Mouse (Mus musculus) olfactory bulb, adult 2 months (tissue): ENCODE data around the gene Armt1.

Experiments used
- CTCF ChIP-seq: fragments of 200-500 bp; IDR thresholded peaks from 2 replicates; pipeline ENCODE4 v1.5.1; 2012; ENCODE audit warnings: low read depth, mild to moderate bottlenecking, low read length, moderate library complexity; ENCODE audit not compliant: insufficient read depth
- POLR2A ChIP-seq: fragments of 200-500 bp; IDR thresholded peaks from 2 replicates; pipeline ENCODE4 v1.6.1; 2012; ENCODE audit warnings: mild to moderate bottlenecking, low read depth, low read length, moderate library complexity; ENCODE audit not compliant: insufficient read depth

- TF ChIP-seq CTCF (no peak), POLR2A (no peak)
Measured at GRCm38 (mm10) chr10:4389036-4389435, 43.2 kb upstream of the Armt1 start.
